Mouse (Mus musculus) liver, embryonic 14.5 days (tissue): Measurements from ENCODE around the gene Dhrs1. TPM values are rescaled to one million over a fixed set of nuclear protein-coding genes. Genes with fewer than 3 reads are reported as not detected.

Source experiments
- ATAC-seq: fragments of 200-750 bp; cut with Nextera tagmentation; 2 replicates; pipeline ENCODE4 v1.8.0; 2017; ENCODE audit warnings: moderate number of reproducible peaks, mild to moderate bottlenecking, moderate library complexity; ENCODE audit not compliant: insufficient read depth
- DNase-seq, 3 experiments: peaks; one replicate each; pipeline ENCODE4 v3.0.0-alpha.2; 2012 to 2013; ENCODE audit warnings: low read depth in 3 of 3, low spot score in 3 of 3
- H3K27ac ChIP-seq: fragments of 300-500 bp; sonication (generic); 2 replicates; pipeline ENCODE4 v1.5.1; 2014; ENCODE audit warnings: moderate library complexity, mild to moderate bottlenecking, control low read depth, inconsistent platforms
- H3K27me3 ChIP-seq: fragments of 300-500 bp; sonication (generic); 2 replicates; pipeline ENCODE4 v1.6.1; 2014; ENCODE audit warnings: mild to moderate bottlenecking, low read length, moderate library complexity; ENCODE audit not compliant: control insufficient read depth, insufficient read depth
- H3K36me3 ChIP-seq: fragments of 300-500 bp; sonication (generic); replicated peaks from 2 replicates; pipeline ENCODE4 v1.6.1; 2014; ENCODE audit warnings: low read depth; ENCODE audit not compliant: control insufficient read depth, insufficient read depth
- H3K4me1 ChIP-seq, 2 experiments: fragments of 200-500 bp in 1 of 2; fragments of 300-500 bp in 1 of 2; sonication (generic) in 1 of 2; replicated peaks; 2 replicates each; pipeline ENCODE4 v1.6.1; 2012 to 2014; ENCODE audit warnings: antibody characterized with exemption in 1 of 2, inconsistent platforms in 1 of 2, low read length in 1 of 2; ENCODE audit not compliant: control insufficient read depth in 2 of 2, insufficient read depth in 2 of 2
- H3K4me2 ChIP-seq: fragments of 300-500 bp; sonication (generic); 2 replicates; pipeline ENCODE4 v1.6.1; 2014; ENCODE audit warnings: low read depth, mild to moderate bottlenecking, control low read depth, moderate library complexity
- H3K4me3 ChIP-seq, 2 experiments: fragments of 200-500 bp in 1 of 2; fragments of 300-500 bp in 1 of 2; sonication (generic) in 1 of 2; 2 replicates each; pipeline ENCODE4 v1.5.1; 2012 to 2014; ENCODE audit warnings: low read depth in 2 of 2, low read length in 2 of 2, mild to moderate bottlenecking in 2 of 2, control low read depth in 1 of 2, inconsistent platforms in 1 of 2, moderate library complexity in 1 of 2; ENCODE audit not compliant: insufficient read depth in 1 of 2
- H3K9ac ChIP-seq: fragments of 300-500 bp; sonication (generic); replicated peaks from 2 replicates; pipeline ENCODE4 v1.6.1; 2014; ENCODE audit warnings: mild to moderate bottlenecking, control low read depth, moderate library complexity
- H3K9me3 ChIP-seq: fragments of 300-500 bp; sonication (generic); 2 replicates; pipeline ENCODE4 v1.6.1; 2016; ENCODE audit warnings: low read length, mixed read lengths; ENCODE audit not compliant: control insufficient read depth
- CTCF ChIP-seq: IDR thresholded peaks from 2 replicates; pipeline ENCODE4 v1.5.1; 2016; ENCODE audit warnings: antibody characterized with exemption, low read depth, control low read depth
- EP300 ChIP-seq: IDR thresholded peaks from 2 replicates; pipeline ENCODE4 v1.6.1; 2016; ENCODE audit warnings: antibody characterized with exemption, low read depth
- WGBS: fragments of 180-500 bp; shearing (Covaris S2); extraction: QIAGEN DNeasy Blood & Tissue Kit; methylation state at CpG from one replicate; pipeline ENCODE4 v1.1.7; 2014; ENCODE audit not compliant: insufficient replicate concordance; 5-methylcytosine and 5-hydroxymethylcytosine counted together
- polyA plus RNA-seq, 2 experiments: library from polyadenylated mRNA; depleted of rRNA in 1 of 2; stranded (reverse) in 1 of 2; unstranded in 1 of 2; fragments of >200 nt; fragmentation: Nextera tagmentation in 1 of 2; extraction: Ambion mirVana in 1 of 2; gene quantifications; 2 replicates each; pipeline versions ENCODE4 v1.2.1 to v1.2.3; 2012 to 2014

The Dhrs1 gene
- polyA plus RNA-seq, 2 experiments = 31.0 to 34.4 TPM

DNA sequence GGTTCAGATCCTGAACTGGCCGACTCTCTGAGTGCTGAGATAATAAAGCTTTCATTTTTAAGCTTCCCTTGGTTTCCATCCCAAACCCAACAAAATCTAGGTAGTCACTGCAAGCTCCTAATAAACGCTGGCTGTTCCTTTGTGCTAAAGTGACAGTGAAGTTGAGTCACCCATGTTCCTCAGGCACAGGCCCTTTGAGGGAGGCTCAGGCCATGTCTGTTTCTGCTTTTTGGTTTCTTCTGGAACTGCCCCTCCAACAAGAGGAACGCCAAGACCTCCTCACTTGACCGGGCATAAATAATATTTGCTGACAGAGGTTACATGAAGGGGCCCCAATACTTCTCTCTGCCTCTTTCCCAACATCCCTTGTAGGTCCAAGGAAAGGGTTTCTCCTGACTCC is 9.7 kb downstream of the Dhrs1 start:
- Histone ChIP-seq H3K4me1 (no peaks in the 10 kb centered on the region), H3K36me3 (no peaks in the 10 kb centered on the region), H3K27ac (no peak overlapping the region), H3K4me3 (no peak overlapping the region), H3K9me3 (no peaks in the 10 kb centered on the region), H3K4me2 (no peak overlapping the region), H3K27me3 (no peaks in the 10 kb centered on the region), H3K9ac (no peak overlapping the region)
- WGBS = 45% methylated on average over 4 of the region's 4 CpGs
- no peak for ATAC-seq
- TF ChIP-seq CTCF = no peak
- TF ChIP-seq EP300 = no peak
- DNase-seq = no peak

DNA sequence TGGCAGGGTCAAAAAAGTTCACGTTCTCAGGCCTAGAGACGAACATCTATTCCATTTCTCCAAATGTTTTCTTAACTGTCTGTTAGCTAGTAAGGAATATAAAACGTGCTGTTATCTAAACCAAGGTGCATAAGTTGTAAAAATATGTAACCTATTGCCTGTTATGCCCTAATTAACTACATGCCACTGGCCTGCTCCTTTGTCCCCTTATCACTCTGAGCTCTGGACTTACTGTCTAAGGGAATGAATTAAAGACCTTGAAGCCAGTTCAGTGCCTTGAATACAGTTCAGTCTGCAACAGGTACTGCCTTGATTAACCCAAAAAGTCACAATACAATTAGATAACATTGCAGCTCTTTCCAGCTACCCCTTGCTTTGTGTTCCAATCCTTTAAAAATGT is 10.2 kb downstream of the Dhrs1 start:
- TF ChIP-seq CTCF (no peak), EP300 (no peak)
- H3K9ac ChIP-seq = no peak overlapping the region
- H3K4me3 ChIP-seq = no peak overlapping the region
- ATAC-seq = no peak
- no peak overlapping the region for H3K27ac ChIP-seq
- no peaks in the 10 kb centered on the region for H3K9me3 ChIP-seq
- no peaks in the 10 kb centered on the region for H3K36me3 ChIP-seq
- H3K4me1 ChIP-seq = no peaks in the 10 kb centered on the region
- no peak overlapping the region for H3K4me2 ChIP-seq
- no peak for DNase-seq
- 49% methylated on average over 3 of the region's 3 CpGs for WGBS
- no peaks in the 10 kb centered on the region for H3K27me3 ChIP-seq

DNA sequence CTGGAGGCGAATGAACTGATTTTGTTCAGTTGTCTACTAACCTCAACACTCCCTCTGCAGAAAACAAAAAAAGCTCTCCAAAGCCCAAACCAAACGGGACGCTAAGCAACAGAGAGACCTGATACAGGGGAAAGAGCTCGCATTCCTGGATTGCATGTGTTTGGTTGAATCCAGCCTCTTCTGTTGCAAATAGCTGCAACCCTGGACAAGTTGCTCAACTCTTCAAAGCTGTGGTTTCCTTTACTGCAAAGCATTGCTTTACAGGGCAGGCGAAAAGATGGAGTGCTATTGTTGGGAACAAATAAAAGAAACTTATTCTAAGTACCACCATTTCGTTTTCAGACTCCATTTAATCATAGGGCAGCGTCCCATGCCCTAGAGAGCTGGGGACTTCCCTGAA is 10.6 kb downstream of the Dhrs1 start:
- TF ChIP-seq EP300 (no peak), CTCF (no peak)

DNA sequence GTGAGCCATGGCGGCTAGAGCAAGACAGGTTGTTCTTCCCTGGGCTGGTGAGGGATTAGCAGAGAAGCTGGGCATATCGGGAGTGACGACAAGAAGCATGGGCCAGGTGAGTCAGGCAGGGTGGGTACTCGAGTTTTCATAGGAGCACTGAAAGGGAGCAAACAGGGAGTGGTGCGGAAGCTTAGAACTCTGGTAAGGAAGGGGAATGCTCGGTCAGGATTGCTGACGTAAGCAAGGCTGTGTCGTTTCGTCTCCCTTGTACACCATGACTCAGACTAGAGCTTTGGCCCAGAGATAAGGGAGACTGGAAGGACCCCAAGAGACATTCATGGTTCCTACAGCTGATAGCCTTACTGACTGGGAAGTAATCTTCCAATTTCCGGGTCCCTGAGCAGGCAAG is 11.6 kb downstream of the Dhrs1 start:
- Histone ChIP-seq H3K4me3 (no peak overlapping the region), H3K27ac (no peak overlapping the region), H3K36me3 (no peaks in the 10 kb centered on the region), H3K9me3 (no peaks in the 10 kb centered on the region), H3K4me2 (no peak overlapping the region), H3K4me1 (no peaks in the 10 kb centered on the region), H3K9ac (no peak overlapping the region), H3K27me3 (no peaks in the 10 kb centered on the region)
- ATAC-seq (no peak), DNase-seq (no peak)
- TF ChIP-seq EP300 (no peak), CTCF (no peak)
- whole genome bisulfite sequencing = 47% methylated on average over 10 of the region's 10 CpGs

More for the DNA sequence above, 10.6 kb downstream of the Dhrs1 start:
- H3K27me3 ChIP-seq = no peaks in the 10 kb centered on the region
- DNase-seq (no peak), ATAC-seq (no peak)
- H3K4me1 ChIP-seq = no peaks in the 10 kb centered on the region
- H3K27ac ChIP-seq = no peak overlapping the region
- no peaks in the 10 kb centered on the region for H3K9me3 ChIP-seq
- no peak overlapping the region for H3K9ac ChIP-seq
- 61% methylated on average over 7 of the region's 7 CpGs for WGBS
- H3K4me2 ChIP-seq = no peak overlapping the region
- H3K4me3 ChIP-seq = no peak overlapping the region
- no peaks in the 10 kb centered on the region for H3K36me3 ChIP-seq

DNA sequence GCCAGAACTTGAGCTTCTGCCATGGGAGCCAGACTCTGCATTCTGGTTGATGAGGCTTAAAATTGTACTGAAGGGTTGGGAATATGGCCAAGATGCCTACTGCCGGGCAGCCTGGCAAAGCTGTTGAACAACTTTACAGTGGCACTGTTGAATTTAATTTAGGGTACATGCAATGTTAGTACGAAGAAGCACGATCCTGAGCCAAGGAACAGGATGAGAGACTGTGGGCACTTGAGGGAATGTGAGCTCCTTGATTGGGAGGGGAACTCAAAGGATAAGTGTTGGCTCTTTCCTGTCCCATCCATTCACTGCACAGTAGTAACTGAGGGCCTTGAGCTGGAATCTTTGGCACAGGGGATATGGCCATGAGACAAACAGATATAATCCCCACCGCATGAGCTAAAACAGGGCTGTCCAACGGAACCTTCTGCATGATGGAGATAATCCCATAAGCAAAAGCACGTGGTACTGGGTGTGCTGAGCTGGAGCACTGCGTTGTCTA is 14.9 kb downstream of the Dhrs1 start:
- Histone ChIP-seq H3K36me3 (no peaks in the 10 kb centered on the region), H3K27ac (no peak overlapping the region), H3K4me1 (no peaks in the 10 kb centered on the region), H3K9ac (no peak overlapping the region), H3K27me3 (no peaks in the 10 kb centered on the region), H3K4me2 (no peak overlapping the region), H3K9me3 (no peaks in the 10 kb centered on the region), H3K4me3 (no peak overlapping the region)
- ATAC-seq = peak; percentile 35; the same call in 1 of the 2 replicates
- TF ChIP-seq EP300 = no peak
- no peak for TF ChIP-seq CTCF
- WGBS = 56% methylated on average over 7 of the region's 7 CpGs
- DNase-seq = no peak
